Mouse (Mus musculus) gastrocnemius, postnatal 36 days (tissue): ENCODE measurements around the gene Selp. TPM values are rescaled to one million over a fixed set of nuclear protein-coding genes. Genes with fewer than 3 reads are reported as not detected.

Source experiments
- DNase-seq, 2 experiments: peaks; one replicate each; pipeline ENCODE4 v3.0.0; 2022
- intact Hi-C: fragments of 180-260 bp; cut with DNase I; formaldehyde crosslinking; loops from one replicate; pipeline ENCODE4 v1.15.1; 2025
- long read RNA-seq, 2 experiments: library from polyadenylated mRNA; stranded (forward); transcript quantifications; one replicate each; pipeline ENCODE4 v2.0.0; 2021
- total RNA-seq, 2 experiments: library from RNA; stranded (reverse); gene quantifications; 2 replicates each; pipeline ENCODE4 v1.2.3; 2021

The Selp gene
- total RNA-seq = under 1 TPM; 0.38 to 0.67 TPM
- long read RNA-seq, experiment 1 = 0 reads
- long read RNA-seq, experiment 2, partial matches to known transcripts = 0 of 1 reads
- long read RNA-seq, experiment 2, other reads (novel, unspliced or antisense) = 0 of 1 reads

- intact Hi-C loops = no loop called here
- DNase-seq = no peak
Observed at GRCm38 (mm10) chr1:164114947-164115493, at the start of gene Selp. Gene Selp, plus strand, starts transcription at chr1:164115264.

DNA sequence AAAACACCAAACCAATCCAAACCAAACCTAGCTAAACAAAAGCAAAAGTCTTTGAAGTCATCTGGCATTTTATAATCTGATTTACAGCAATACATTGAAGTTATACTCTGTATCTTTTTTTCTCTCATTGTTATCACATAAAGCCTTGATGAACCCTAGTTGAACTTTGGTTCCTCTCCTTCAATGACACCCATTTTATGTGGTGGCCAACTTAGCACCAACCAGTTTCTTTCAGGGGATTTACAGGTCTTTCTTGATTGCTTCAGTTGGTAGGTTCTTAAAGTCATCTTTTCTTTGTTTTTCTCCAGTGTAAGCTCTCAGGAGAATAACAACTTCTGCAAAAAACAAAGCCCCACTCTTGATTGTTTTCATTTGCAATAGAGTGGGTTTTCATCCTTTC is 45.8 kb upstream of the Selp start:
- intact Hi-C loops = no loop called here
- no peak for DNase-seq

GRCm38 (mm10) chr1:164070461-164070860 is 44.6 kb upstream of the Selp start:
- intact Hi-C loops = no loop called here

GRCm38 (mm10) chr1:164071111-164071510 is 44.0 kb upstream of the Selp start:
- intact Hi-C loops = no loop called here
- no peak for DNase-seq

More at GRCm38 (mm10) chr1:164070461-164070860, 44.6 kb upstream of the Selp start:
- no peak for DNase-seq

DNA sequence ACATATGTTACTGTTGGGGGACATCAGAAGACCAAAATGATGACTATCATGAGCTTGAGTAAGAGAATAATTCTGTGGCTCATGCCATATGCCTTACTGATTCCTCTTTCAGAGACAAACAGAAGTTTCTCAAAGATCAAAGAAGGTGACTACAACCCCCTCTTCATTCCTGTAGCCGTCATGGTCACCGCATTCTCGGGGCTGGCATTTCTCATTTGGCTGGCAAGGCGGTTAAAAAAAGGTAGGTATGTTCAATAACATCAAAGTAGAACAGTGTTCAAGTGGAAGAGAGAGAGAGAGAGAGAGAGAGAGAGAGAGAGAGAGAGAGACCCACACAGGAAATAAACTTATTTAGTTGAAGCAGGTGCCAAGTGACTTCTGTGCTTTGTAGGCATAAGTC is 43.1 kb upstream of the Selp start:
- no peak for DNase-seq
- intact Hi-C loops = no loop called here

DNA sequence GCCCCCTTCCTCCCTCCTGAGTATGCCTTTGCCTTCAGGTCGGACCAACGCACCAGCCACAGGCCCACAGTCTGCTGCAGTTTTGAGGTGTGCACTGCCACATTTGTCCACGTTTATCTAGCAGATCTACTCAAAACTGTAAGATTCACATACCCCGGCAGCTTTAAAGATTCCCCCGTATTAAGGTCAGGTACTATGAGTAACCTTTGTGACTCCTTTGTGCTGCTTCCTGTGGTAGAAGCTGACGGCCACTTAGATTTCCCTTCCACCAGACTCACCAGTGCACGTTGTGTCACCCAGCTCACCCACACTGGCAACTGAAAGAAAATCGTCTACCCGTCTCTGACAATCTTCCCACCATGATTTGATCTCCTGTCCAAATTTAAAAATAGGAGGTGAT is 42.0 kb upstream of the Selp start:
- no peak for DNase-seq
- intact Hi-C loops = no loop called here

DNA sequence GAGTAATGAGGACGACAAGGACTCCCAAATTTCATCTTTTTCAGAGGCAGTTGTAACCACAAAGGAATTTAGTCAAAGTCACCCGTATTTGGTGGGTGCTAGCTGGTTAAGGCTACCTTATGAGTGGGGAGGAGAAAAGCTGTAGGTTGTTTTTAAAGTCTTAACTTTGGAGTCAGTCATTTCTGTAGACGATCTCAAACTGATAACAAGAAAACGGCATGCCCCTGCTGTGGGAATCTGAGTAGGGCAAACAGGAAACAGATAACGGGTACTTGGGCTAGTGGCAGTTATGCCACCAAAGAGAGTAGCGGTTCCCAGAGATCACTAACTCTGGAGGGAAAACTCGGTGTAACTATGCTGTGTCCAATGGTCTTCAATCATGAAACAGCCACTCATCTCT is 41.3 kb upstream of the Selp start:
- intact Hi-C loops = no loop called here
- DNase-seq = no peak

- no peak for DNase-seq
- intact Hi-C loops = no loop called here
Observed at GRCm38 (mm10) chr1:164074606-164075140, 40.4 kb upstream of the Selp start.

GRCm38 (mm10) chr1:164075416-164075815 is 39.6 kb upstream of the Selp start:
- no peak for DNase-seq
- intact Hi-C loops = no loop called here

DNA sequence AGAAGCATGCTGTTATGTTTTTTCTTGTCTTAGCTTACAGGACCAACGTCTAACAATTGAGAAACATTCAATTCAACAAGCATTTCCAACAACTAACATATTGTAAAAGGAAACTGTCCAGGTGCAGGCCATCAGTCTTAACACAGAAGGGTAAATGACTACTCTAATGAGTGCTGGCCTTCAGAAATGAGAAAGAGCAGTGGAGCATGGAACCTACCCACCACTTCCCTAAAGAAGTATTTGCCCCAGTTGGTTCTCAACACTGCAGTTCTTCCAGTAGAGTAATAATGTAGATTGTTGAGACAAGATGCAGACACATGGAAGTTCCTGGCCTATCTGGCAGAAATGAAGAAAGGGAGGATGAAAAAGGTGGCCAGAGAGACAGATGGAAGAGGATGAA is 38.6 kb upstream of the Selp start:
- intact Hi-C loops = no loop called here
- no peak for DNase-seq

DNA sequence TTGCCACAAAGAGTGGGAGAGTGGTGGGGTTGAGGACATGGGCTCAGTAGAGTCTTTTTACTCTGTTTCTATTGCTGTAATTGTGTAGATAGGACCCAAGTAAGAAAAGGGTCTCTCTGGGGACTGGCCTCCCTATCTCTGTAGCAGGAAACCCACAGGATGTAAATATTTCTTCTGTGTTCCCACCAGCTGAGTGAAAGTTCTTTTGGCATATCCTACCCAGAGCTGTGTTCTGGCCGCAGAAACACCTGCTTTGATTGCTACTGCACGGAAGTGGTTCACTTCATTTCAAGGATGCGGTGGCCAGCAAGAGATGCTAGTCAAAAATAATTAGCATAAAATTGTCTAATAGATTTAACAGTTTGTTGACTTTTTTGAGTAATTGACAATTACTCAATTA is 38.0 kb upstream of the Selp start:
- intact Hi-C loops = no loop called here
- DNase-seq = no peak

- intact Hi-C loops = no loop called here
- DNase-seq = no peak
Observed at GRCm38 (mm10) chr1:164078323-164078741, 36.7 kb upstream of the Selp start.

DNA sequence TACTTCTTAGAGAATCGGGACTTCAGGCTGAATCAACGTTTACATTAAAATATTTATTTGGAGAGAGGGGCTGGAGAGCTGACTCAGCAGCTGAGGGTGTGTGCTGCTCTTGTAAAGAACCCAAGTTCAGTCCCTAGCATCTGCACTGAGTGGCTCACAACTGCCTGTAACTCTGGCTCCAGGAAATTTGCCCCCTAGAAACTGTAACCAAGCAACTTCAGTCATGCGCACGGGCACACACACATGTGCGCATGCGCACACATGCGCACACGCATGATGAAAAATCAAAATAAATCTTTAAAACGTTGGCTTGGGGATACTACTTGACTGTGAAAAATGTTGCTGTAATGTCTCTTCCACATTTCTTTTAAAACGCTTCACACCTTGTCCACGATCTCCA is 36.0 kb upstream of the Selp start:
- intact Hi-C loops = no loop called here
- DNase-seq = no peak

DNA sequence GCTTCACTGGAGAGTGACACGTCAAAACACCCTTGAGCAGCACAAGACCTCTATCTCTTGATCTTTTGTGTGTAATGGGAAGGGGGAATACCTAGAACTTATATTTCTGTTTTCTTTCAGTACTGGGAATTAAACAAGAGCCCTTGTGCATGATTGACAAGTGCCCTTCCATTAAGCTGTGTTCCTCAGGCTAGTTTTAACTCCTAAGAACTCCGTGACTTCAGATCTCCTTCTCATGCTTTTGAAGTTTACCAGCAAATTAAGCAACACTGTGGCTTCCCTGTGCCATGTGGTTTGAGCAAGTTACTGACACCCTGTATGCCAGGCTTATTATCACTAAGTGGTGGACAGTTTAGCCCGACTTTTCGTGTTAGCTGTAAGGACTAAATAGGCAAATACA is 32.0 kb upstream of the Selp start:
- intact Hi-C loops = no loop called here
- no peak for DNase-seq

- DNase-seq = no peak
Observed at GRCm38 (mm10) chr1:164086797-164087196, 28.3 kb upstream of the Selp start.

DNA sequence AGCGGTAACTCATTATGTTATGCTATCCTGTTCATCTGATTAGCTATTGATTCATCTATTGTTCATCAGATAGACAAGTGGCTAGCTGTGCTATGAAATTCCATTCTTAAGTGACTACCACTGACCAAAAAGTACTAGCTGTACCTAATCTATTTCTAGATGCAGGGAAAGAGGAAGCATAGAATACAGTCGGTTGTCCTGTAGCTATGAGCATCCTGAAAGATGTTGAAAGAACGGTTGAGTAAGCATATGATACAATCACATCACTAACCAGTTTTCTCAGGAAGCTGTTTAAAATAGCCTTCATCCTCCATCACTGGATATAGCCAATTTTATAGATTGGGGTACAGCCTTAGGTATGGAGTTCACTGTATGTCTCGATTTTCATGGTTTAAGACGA is 27.2 kb upstream of the Selp start:
- intact Hi-C loops = no loop called here
- DNase-seq = no peak

More at GRCm38 (mm10) chr1:164086797-164087196, 28.3 kb upstream of the Selp start:
- intact Hi-C loops = no loop called here

GRCm38 (mm10) chr1:164096780-164097179 is 18.3 kb upstream of the Selp start:
- intact Hi-C loops = no loop called here
- DNase-seq = no peak

GRCm38 (mm10) chr1:164097911-164098310 is 17.2 kb upstream of the Selp start:
- no peak for DNase-seq
- intact Hi-C loops = no loop called here

- intact Hi-C loops = no loop called here
Observed at GRCm38 (mm10) chr1:164098372-164098771, 16.7 kb upstream of the Selp start.

GRCm38 (mm10) chr1:164109763-164110162 is 5.3 kb upstream of the Selp start:
- no peak for DNase-seq
- intact Hi-C loops = no loop called here

More at GRCm38 (mm10) chr1:164098372-164098771, 16.7 kb upstream of the Selp start:
- no peak for DNase-seq

GRCm38 (mm10) chr1:164110591-164111329 is 4.3 kb upstream of the Selp start:
- no peak for DNase-seq
- intact Hi-C loops = no loop called here

GRCm38 (mm10) chr1:164114280-164114679 is 784 bp upstream of the Selp start:
- intact Hi-C loops = no loop called here
- DNase-seq = no peak
